Mouse (Mus musculus): ENCODE data around the gene Wif1. TPM values are rescaled to one million over a fixed set of nuclear protein-coding genes. Genes with fewer than 3 reads are reported as not detected.

The Wif1 gene
- polyA plus RNA-seq, 1 experiment = not detected

DNA sequence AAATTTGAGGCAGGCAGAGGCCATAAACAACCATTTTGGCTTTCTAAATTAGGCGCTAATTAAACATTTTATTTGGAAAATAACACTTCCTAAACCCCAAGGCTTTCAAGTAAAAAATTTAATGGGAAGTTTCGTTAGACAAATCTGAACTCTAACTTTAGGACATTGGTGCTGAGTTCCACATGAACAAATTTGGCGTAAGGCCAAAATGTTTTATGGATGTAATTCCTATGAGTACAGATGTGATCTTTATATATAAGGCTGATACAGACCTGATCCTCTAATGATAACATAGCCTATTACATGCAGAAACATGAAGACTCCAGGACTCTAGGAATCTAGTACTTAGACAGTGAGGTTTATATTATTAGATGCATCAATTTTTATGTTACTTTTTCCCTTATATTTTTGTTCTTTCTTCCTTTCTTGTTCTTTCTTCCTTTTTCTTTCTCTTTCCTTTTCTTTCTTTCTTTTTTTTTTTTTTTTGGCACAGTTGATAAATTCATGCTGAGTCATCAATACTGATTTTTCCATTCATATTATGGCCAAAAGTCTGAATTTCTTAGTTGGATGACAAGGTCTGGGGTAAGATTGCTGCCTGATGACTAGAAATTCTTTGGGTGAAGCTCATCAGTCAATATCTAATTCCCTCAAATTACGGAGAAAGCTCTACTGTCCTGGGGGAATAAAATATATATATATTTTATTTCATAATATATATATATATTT is 5.0 kb downstream of the Wif1 start:
- no peaks in the 10 kb centered on the region for H3K4me1 ChIP-seq (ENCODE audit: control insufficient read depth, insufficient read depth, low read length)
- TF ChIP-seq POLR2A (IDR thresholded peaks at IDR 0.05; ENCODE audit: borderline replicate concordance, low read depth, low read length) = no peak
- no peak for TF ChIP-seq CTCF (IDR thresholded peaks at IDR 0.05; ENCODE audit: low read depth, low read length)

DNA sequence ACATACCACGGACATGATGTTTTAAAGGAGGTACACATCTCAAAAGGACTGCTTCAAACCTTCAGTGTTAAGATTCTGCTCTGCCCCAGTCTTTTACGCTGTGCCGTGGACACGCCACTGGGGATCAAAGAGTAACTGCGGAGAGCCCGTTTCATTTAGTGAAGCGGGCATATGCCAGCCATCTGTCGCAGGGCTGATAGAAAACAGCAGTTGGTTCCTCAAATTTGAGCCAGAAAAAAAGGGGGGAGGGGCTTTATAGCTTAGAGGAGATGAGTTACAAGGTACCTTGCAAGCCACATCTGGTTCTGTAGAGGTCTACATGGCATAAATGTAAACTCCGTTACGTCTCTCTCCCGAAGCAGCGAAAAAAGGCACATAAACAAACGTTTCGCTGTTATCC is 7.2 kb downstream of the Wif1 start:
- H3K27ac ChIP-seq (ENCODE audit: insufficient read depth, low read depth, low read length) = no peak overlapping the region
- TF ChIP-seq POLR2A (IDR thresholded peaks at IDR 0.05; ENCODE audit: borderline replicate concordance, low read depth, low read length) = no peak
- TF ChIP-seq CTCF (IDR thresholded peaks at IDR 0.05; ENCODE audit: low read depth, low read length) = no peak
- H3K4me3 ChIP-seq (ENCODE audit: insufficient read depth, low read length) = no peak overlapping the region
- no peaks in the 10 kb centered on the region for H3K4me1 ChIP-seq (ENCODE audit: control insufficient read depth, insufficient read depth, low read length)

More for the DNA sequence above, 5.0 kb downstream of the Wif1 start:
- Histone ChIP-seq H3K4me3 (ENCODE audit: insufficient read depth, low read length) (no peak overlapping the region), H3K27ac (ENCODE audit: insufficient read depth, low read depth, low read length) (no peak overlapping the region)

DNA sequence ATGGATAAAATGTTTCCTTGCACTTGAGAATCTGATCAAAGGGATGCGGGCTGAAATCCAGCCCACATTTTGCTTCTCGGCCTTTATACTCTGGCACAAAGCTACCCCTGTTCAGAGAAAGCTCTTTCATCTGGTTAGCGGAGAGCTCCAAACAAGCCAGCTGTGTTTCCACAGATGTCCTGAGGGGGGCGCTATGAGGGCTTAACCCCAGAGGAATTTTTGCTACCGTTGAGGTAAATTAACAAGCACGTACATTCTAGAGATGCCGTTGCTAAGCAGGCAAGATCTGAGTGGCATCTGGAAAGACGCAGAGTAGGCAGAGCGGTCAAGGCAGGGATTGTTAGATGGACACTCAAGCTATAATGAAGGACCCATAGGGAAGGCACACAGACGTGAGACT is 13.7 kb downstream of the Wif1 start:
- H3K4me3 ChIP-seq (ENCODE audit: insufficient read depth, low read length) = no peak overlapping the region
- H3K27ac ChIP-seq (ENCODE audit: insufficient read depth, low read depth, low read length) = no peak overlapping the region
- TF ChIP-seq CTCF (IDR thresholded peaks at IDR 0.05; ENCODE audit: low read depth, low read length) (no peak), POLR2A (IDR thresholded peaks at IDR 0.05; ENCODE audit: borderline replicate concordance, low read depth, low read length) (no peak)
- H3K4me1 ChIP-seq (ENCODE audit: control insufficient read depth, insufficient read depth, low read length) = no peaks in the 10 kb centered on the region

GRCm38 (mm10) chr10:121052076-121052475 is 18.3 kb downstream of the Wif1 start:
- TF ChIP-seq CTCF (IDR thresholded peaks at IDR 0.05; ENCODE audit: low read depth, low read length) (no peak), POLR2A (IDR thresholded peaks at IDR 0.05; ENCODE audit: borderline replicate concordance, low read depth, low read length) (no peak)
- Histone ChIP-seq H3K27ac (ENCODE audit: insufficient read depth, low read depth, low read length) (no peak overlapping the region), H3K4me1 (ENCODE audit: control insufficient read depth, insufficient read depth, low read length) (no peaks in the 10 kb centered on the region), H3K4me3 (ENCODE audit: insufficient read depth, low read length) (no peak overlapping the region)

- Histone ChIP-seq H3K4me3 (ENCODE audit: insufficient read depth, low read length) (no peak overlapping the region), H3K27ac (ENCODE audit: insufficient read depth, low read depth, low read length) (no peak overlapping the region), H3K4me1 (ENCODE audit: control insufficient read depth, insufficient read depth, low read length) (no peaks in the 10 kb centered on the region)
- no peak for TF ChIP-seq POLR2A (IDR thresholded peaks at IDR 0.05; ENCODE audit: borderline replicate concordance, low read depth, low read length)
- TF ChIP-seq CTCF (IDR thresholded peaks at IDR 0.05; ENCODE audit: low read depth, low read length) = no peak
Measured at GRCm38 (mm10) chr10:121055452-121056188, 21.9 kb downstream of the Wif1 start.

- no peak for TF ChIP-seq POLR2A (IDR thresholded peaks at IDR 0.05; ENCODE audit: borderline replicate concordance, low read depth, low read length)
- TF ChIP-seq CTCF (IDR thresholded peaks at IDR 0.05; ENCODE audit: low read depth, low read length) = no peak
- Histone ChIP-seq H3K4me3 (ENCODE audit: insufficient read depth, low read length) (no peak overlapping the region), H3K27ac (ENCODE audit: insufficient read depth, low read depth, low read length) (no peak overlapping the region), H3K4me1 (ENCODE audit: control insufficient read depth, insufficient read depth, low read length) (no peaks in the 10 kb centered on the region)
Measured at GRCm38 (mm10) chr10:121056823-121057222, 23.1 kb downstream of the Wif1 start.

DNA sequence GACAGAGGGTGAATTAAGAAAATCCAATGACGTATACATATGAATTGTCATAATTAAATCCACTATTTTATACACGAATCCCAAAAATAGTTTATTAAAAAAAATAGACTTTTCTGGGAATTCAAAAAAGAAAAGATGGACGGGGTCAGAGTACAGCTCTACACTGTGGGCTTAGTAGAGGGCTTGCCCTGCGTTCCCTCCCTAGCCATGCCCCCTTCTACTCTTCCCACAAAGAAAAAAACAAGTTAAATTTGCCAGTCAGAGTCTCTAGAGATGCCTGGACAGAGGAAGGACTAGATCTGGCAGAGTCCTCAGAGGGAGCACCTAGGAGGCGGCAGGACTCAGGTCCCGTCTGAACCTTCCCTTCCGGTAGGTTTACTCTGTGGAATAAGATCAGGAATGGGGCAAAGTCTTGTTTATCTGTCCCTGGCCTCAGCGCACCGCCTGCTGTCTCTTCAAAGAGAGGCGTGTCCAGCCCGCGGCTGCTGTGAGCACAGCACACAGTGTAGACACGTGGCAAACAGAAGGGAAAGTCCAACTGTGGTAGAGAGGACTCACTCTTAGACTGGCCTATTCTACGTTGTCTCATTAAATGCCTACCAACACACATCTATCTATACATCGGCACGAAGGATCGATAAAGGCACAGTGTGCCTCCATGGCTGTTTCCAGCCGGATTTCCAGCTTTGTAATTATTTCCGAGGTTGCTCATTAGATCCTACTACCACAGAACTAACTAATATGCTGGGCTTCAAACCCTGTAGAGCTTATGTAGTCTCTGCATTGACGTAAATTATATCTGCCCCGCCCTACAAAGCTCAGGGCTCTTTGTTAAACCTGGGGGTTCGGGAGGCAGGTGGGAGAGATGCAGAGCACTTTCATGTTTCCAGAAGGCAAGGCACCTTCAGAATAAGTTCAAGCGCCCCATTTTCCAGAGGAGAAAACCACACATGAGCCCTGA is 25.6 kb downstream of the Wif1 start:
- H3K27ac ChIP-seq (ENCODE audit: insufficient read depth, low read depth, low read length) = no peak overlapping the region
- H3K4me1 ChIP-seq (ENCODE audit: control insufficient read depth, insufficient read depth, low read length) = no peaks in the 10 kb centered on the region
- H3K4me3 ChIP-seq (ENCODE audit: insufficient read depth, low read length) = no peak overlapping the region
- TF ChIP-seq CTCF (IDR thresholded peaks at IDR 0.05; ENCODE audit: low read depth, low read length) (no peak), POLR2A (IDR thresholded peaks at IDR 0.05; ENCODE audit: borderline replicate concordance, low read depth, low read length) (no peak)

GRCm38 (mm10) chr10:121061336-121061835 is 27.6 kb downstream of the Wif1 start:
- no peak overlapping the region for H3K27ac ChIP-seq (ENCODE audit: insufficient read depth, low read depth, low read length)
- no peak overlapping the region for H3K4me3 ChIP-seq (ENCODE audit: insufficient read depth, low read length)
- H3K4me1 ChIP-seq (ENCODE audit: control insufficient read depth, insufficient read depth, low read length) = no peaks in the 10 kb centered on the region
- TF ChIP-seq POLR2A (IDR thresholded peaks at IDR 0.05; ENCODE audit: borderline replicate concordance, low read depth, low read length) (no peak), CTCF (IDR thresholded peaks at IDR 0.05; ENCODE audit: low read depth, low read length) (no peak)

GRCm38 (mm10) chr10:121062704-121063103 is 28.9 kb downstream of the Wif1 start:
- no peak overlapping the region for H3K4me3 ChIP-seq (ENCODE audit: insufficient read depth, low read length)
- no peak overlapping the region for H3K27ac ChIP-seq (ENCODE audit: insufficient read depth, low read depth, low read length)
- no peak for TF ChIP-seq POLR2A (IDR thresholded peaks at IDR 0.05; ENCODE audit: borderline replicate concordance, low read depth, low read length)
- TF ChIP-seq CTCF (IDR thresholded peaks at IDR 0.05; ENCODE audit: low read depth, low read length) = no peak
- no peaks in the 10 kb centered on the region for H3K4me1 ChIP-seq (ENCODE audit: control insufficient read depth, insufficient read depth, low read length)
